9 mouse cellular contexts compared by ENCODE assay signal in genomic region chr8:121649904-121650303, GRCm38 (mm10). TPM values are rescaled to one million over a fixed set of nuclear protein-coding genes. Genes with fewer than 3 reads are reported as not detected.
A peak's percentile ranks its signal among the peaks of the same experiment; 100 is the strongest.
DNase-seq lines count a peak whose midpoint lies in the region; ATAC-seq and TF ChIP-seq lines count a peak whose summit lies in the region.
"Had no signal": no experiment of that assay in that cellular context is flagged by ENCODE, and none has a peak within 500 bp of the region (broad histone marks: within the 10 kb centered on the region; RNA-seq: fewer than 3 reads in every experiment).

No protein-coding gene starts in this region.

- TF ChIP-seq EP300 in heart, postnatal 0 days (IDR thresholded peaks at IDR 0.05; ENCODE audit: low read depth), result no peak

- WGBS in heart, postnatal 0 days, result 57% methylated on average over 10 of the region's 10 CpGs
- 24% methylated on average over 10 of the region's 10 CpGs for WGBS in forebrain, embryonic 16.5 days
- 24% methylated on average over 10 of the region's 10 CpGs for WGBS in neural tube, embryonic 13.5 days

- H3K27me3 ChIP-seq in heart, postnatal 0 days (ENCODE audit: control insufficient read depth, insufficient read depth, low read length), result no peaks in the 10 kb centered on the region
- H3K27me3 ChIP-seq in forebrain, embryonic 16.5 days (replicated peaks; ENCODE audit: control insufficient read depth, insufficient read depth, low read length), result no peaks in the 10 kb centered on the region
- no peaks in the 10 kb centered on the region for H3K27me3 ChIP-seq in neural tube, embryonic 13.5 days

- H3K36me3 ChIP-seq in heart, postnatal 0 days (replicated peaks; ENCODE audit: control insufficient read depth, insufficient read depth, low read length), result peaks cover 4% of the 10 kb centered on the region; the same call in 1 of the 2 replicates
- H3K36me3 ChIP-seq in forebrain, embryonic 16.5 days (ENCODE audit: control insufficient read depth, insufficient read depth), result no peaks in the 10 kb centered on the region
- H3K36me3 ChIP-seq in neural tube, embryonic 13.5 days, result no peaks in the 10 kb centered on the region

- no peak overlapping the region for H3K4me3 ChIP-seq in heart, postnatal 0 days (ENCODE audit: low read depth, low read length)
- H3K4me3 ChIP-seq in forebrain, embryonic 16.5 days (replicated peaks; ENCODE audit: low read length), result peak overlapping the region; percentile 60
- peak overlapping the region; percentile 63 for H3K4me3 ChIP-seq in neural tube, embryonic 13.5 days

- no peak for TF ChIP-seq CTCF in heart, postnatal 0 days (IDR thresholded peaks at IDR 0.05; ENCODE audit: low read depth)

- DNase-seq in heart, postnatal 0 days (ENCODE audit: low spot score), result no peak
- no peak for DNase-seq in heart, adult 8-10 months (ENCODE audit: low spot score)
- DNase-seq in kidney, postnatal 14 days, result peak; percentile 69
- DNase-seq in cerebellum, postnatal 36 days, result no peak
- DNase-seq: layer of hippocampus, postnatal 36 days had no signal

- no peaks in the 10 kb centered on the region for H3K9me3 ChIP-seq in heart, postnatal 0 days (replicated peaks; ENCODE audit: control insufficient read depth, low read length)
- no peaks in the 10 kb centered on the region for H3K9me3 ChIP-seq in forebrain, embryonic 16.5 days (ENCODE audit: control insufficient read depth, low read length)
- H3K9me3 ChIP-seq in neural tube, embryonic 13.5 days, result no peaks in the 10 kb centered on the region

- no peak for ATAC-seq in heart, postnatal 0 days (ENCODE audit: insufficient read depth, low read depth)
- no peak for ATAC-seq in forebrain, embryonic 16.5 days
- ATAC-seq in neural tube, embryonic 13.5 days (ENCODE audit: low read depth), result no peak
- ATAC-seq in megakaryocyte-erythroid progenitor cell, adult 5-6 weeks (replicated peaks; ENCODE audit: low FRiP score, low TSS enrichment, poor library complexity, severe bottlenecking), result no peak
- ATAC-seq in cerebellum, adult (ENCODE audit: insufficient number of reproducible peaks, low FRiP score, low TSS enrichment), result no peak

- peak overlapping the region; percentile 99 for H3K4me2 ChIP-seq in heart, postnatal 0 days (ENCODE audit: low read depth, low read length)
- H3K4me2 ChIP-seq in forebrain, embryonic 16.5 days (ENCODE audit: low read length), result peak overlapping the region; percentile 99
- peak overlapping the region; percentile 100 for H3K4me2 ChIP-seq in neural tube, embryonic 13.5 days

- H3K4me1 ChIP-seq in heart, postnatal 0 days (ENCODE audit: control insufficient read depth, insufficient read depth), result peaks cover 39% of the 10 kb centered on the region
- H3K4me1 ChIP-seq in forebrain, embryonic 16.5 days (replicated peaks; ENCODE audit: control insufficient read depth, insufficient read depth, low read length), result peaks cover 71% of the 10 kb centered on the region
- H3K4me1 ChIP-seq in neural tube, embryonic 13.5 days (replicated peaks), result peaks cover 81% of the 10 kb centered on the region

- H3K27ac ChIP-seq in heart, postnatal 0 days (ENCODE audit: low read depth), result no peak overlapping the region
- H3K27ac ChIP-seq in forebrain, embryonic 16.5 days (ENCODE audit: low read length), result no peak overlapping the region
- H3K27ac ChIP-seq in neural tube, embryonic 13.5 days (replicated peaks), result 0 out of 2 replicates have a peak overlapping the region, but pooled peaks have one; percentile 28

- no peak overlapping the region; the same call in 1 of the 2 replicates for H3K9ac ChIP-seq in heart, postnatal 0 days (replicated peaks; ENCODE audit: low read depth, low read length)
- H3K9ac ChIP-seq in forebrain, embryonic 16.5 days (replicated peaks; ENCODE audit: low read depth, low read length), result peak overlapping the region; percentile 66
- peak overlapping the region; percentile 90 for H3K9ac ChIP-seq in neural tube, embryonic 13.5 days

RNA-seq across cellular contexts. Expression of gene Zcchc14, which starts 2.8 kb away (rescaled TPM):
- total RNA-seq in heart, postnatal 0 days (2014; rRNA removed; ENCODE audit: low replicate concordance), result 18.1 and 20.4 TPM in 2 replicates
- 4.8 and 5.6 TPM in 2 replicates for polyA plus RNA-seq in heart, postnatal 0 days (2015; fragmentation: Nextera tagmentation; extraction: Ambion mirVana)
- 10 to 100 TPM; 23.7 to 30.9 (median 26.2) TPM for total RNA-seq in heart, adult 8-10 months (2022)
- 37.3 and 38.5 TPM in 2 replicates for polyA plus RNA-seq in forebrain, embryonic 16.5 days (2015; fragmentation: Nextera tagmentation; extraction: Ambion mirVana)
- polyA plus RNA-seq in neural tube, embryonic 13.5 days (2015; fragmentation: Nextera tagmentation; extraction: Ambion mirVana), result 22.2 and 23.6 TPM in 2 replicates
- total RNA-seq in megakaryocyte-erythroid progenitor cell, adult 5-6 weeks (2014; fragmentation: Nextera tagmentation), result not detected in 2 replicates
- 0.08 TPM in 1 of 2 replicates, not detected in the other for total RNA-seq in megakaryocyte-erythroid progenitor cell, adult 5-6 weeks (2017)

RNA-seq across cellular contexts. Expression of gene Map1lc3b, which starts 59.7 kb away (rescaled TPM):
- total RNA-seq in heart, postnatal 0 days (2014; rRNA removed; ENCODE audit: low replicate concordance), result 186 and 191 TPM in 2 replicates
- polyA plus RNA-seq in heart, postnatal 0 days (2015; fragmentation: Nextera tagmentation; extraction: Ambion mirVana), result 313 and 342 TPM in 2 replicates
- total RNA-seq in heart, adult 8-10 months (2022), result 100 to 1,000 TPM; 264 to 289 (median 284) TPM
- 407 and 443 TPM in 2 replicates for polyA plus RNA-seq in forebrain, embryonic 16.5 days (2015; fragmentation: Nextera tagmentation; extraction: Ambion mirVana)
- polyA plus RNA-seq in neural tube, embryonic 13.5 days (2015; fragmentation: Nextera tagmentation; extraction: Ambion mirVana), result 411 and 420 TPM in 2 replicates
- 59.8 and 72.6 TPM in 2 replicates for total RNA-seq in megakaryocyte-erythroid progenitor cell, adult 5-6 weeks (2014; fragmentation: Nextera tagmentation)
- total RNA-seq in megakaryocyte-erythroid progenitor cell, adult 5-6 weeks (2017), result 49.2 and 80.3 TPM in 2 replicates

Comparison
In these comparisons a context has a peak if more than half of its experiments do, and no peak if none do; other contexts are left out.
1. RNA of gene Zcchc14, which starts 2.8 kb away (total RNA-seq): 23.7 to 30.9 TPM in heart, adult 8-10 months and 18.1 to 20.4 TPM in heart, postnatal 0 days; 0.08 TPM in megakaryocyte-erythroid progenitor cell, adult 5-6 weeks; every median in the first group is over 10 times any median in the second.
2. Peak in every context shown above with its lines, with median percentiles within 50 percentile points of each other: H3K4me2 ChIP-seq.